Mouse (Mus musculus): Measurements from ENCODE around the gene Adamts12. TPM values are rescaled to one million over a fixed set of nuclear protein-coding genes. Genes with fewer than 3 reads are reported as not detected.

The Adamts12 gene
- total and polyA plus RNA-seq, 2 experiments from 2014 or later, result 0.58 to 5.4 TPM

GRCm38 (mm10) chr15:11190447-11190846 lies 125.9 kb downstream of the Adamts12 start:
- Histone ChIP-seq H3K36me3 (ENCODE audit: insufficient read depth) (no peaks in the 10 kb centered on the region), H3K4me3 (ENCODE audit: low read depth, low read length) (no peak overlapping the region), H3K9me3 (ENCODE audit: low read length) (no peaks in the 10 kb centered on the region), H3K9ac (no peak overlapping the region), H3K27me3 (ENCODE audit: insufficient read depth, low read length) (no peaks in the 10 kb centered on the region), H3K4me1 (ENCODE audit: insufficient read depth) (no peaks in the 10 kb centered on the region), H3K27ac (ENCODE audit: low read depth, low read length) (no peak overlapping the region), H3K4me2 (ENCODE audit: low read depth) (no peak overlapping the region)
- no peak for ATAC-seq
- WGBS, result 86% methylated on average over 4 of the region's 4 CpGs
- DNase-seq, result no peak
- TF ChIP-seq CTCF (IDR thresholded peaks at IDR 0.05; ENCODE audit: low read depth), result no peak

DNA sequence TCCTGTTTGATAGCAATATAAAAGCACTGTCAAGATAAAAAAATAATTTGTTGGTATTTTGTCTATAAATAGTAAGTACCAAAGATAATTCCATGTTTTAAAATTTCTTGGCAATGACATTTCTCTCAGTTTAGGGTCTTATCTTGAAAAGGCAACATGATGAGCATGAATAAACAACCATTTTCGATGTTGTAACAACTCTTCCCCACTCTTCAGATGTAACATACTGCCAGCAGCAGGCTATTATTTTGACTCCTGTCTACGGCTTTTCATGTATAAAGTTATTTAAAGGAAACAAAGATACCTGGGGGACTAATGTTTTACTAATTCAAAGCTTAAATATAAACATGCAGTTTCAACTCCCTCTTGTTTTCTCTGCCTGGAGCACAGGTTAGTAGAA lies 128.2 kb downstream of the Adamts12 start:
- H3K4me2 ChIP-seq (ENCODE audit: low read depth), result no peak overlapping the region
- no peaks in the 10 kb centered on the region for H3K9me3 ChIP-seq (ENCODE audit: low read length)
- H3K4me1 ChIP-seq (ENCODE audit: insufficient read depth), result no peaks in the 10 kb centered on the region
- H3K27ac ChIP-seq (ENCODE audit: low read depth, low read length), result no peak overlapping the region
- no peak for ATAC-seq
- H3K4me3 ChIP-seq (ENCODE audit: low read depth, low read length), result no peak overlapping the region
- H3K9ac ChIP-seq, result no peak overlapping the region
- DNase-seq, result no peak
- H3K36me3 ChIP-seq (ENCODE audit: insufficient read depth), result no peaks in the 10 kb centered on the region
- 79% methylated on average over 2 of the region's 2 CpGs for WGBS
- H3K27me3 ChIP-seq (ENCODE audit: insufficient read depth, low read length), result no peaks in the 10 kb centered on the region
- no peak for TF ChIP-seq CTCF (IDR thresholded peaks at IDR 0.05; ENCODE audit: low read depth)

- Histone ChIP-seq H3K4me3 (ENCODE audit: low read depth, low read length) (no peak overlapping the region), H3K9me3 (ENCODE audit: low read length) (no peaks in the 10 kb centered on the region), H3K9ac (no peak overlapping the region), H3K27ac (ENCODE audit: low read depth, low read length) (no peak overlapping the region), H3K27me3 (ENCODE audit: insufficient read depth, low read length) (no peaks in the 10 kb centered on the region), H3K4me1 (ENCODE audit: insufficient read depth) (no peaks in the 10 kb centered on the region), H3K36me3 (ENCODE audit: insufficient read depth) (no peaks in the 10 kb centered on the region), H3K4me2 (ENCODE audit: low read depth) (no peak overlapping the region)
- no peak for DNase-seq
- no peak for TF ChIP-seq CTCF (IDR thresholded peaks at IDR 0.05; ENCODE audit: low read depth)
- no peak; the same call in 1 of the 2 replicates for ATAC-seq
- WGBS, result 79% methylated on average over 6 of the region's 6 CpGs
These were observed 132.5 kb downstream of the Adamts12 start for GRCm38 (mm10) chr15:11197051-11197450.

DNA sequence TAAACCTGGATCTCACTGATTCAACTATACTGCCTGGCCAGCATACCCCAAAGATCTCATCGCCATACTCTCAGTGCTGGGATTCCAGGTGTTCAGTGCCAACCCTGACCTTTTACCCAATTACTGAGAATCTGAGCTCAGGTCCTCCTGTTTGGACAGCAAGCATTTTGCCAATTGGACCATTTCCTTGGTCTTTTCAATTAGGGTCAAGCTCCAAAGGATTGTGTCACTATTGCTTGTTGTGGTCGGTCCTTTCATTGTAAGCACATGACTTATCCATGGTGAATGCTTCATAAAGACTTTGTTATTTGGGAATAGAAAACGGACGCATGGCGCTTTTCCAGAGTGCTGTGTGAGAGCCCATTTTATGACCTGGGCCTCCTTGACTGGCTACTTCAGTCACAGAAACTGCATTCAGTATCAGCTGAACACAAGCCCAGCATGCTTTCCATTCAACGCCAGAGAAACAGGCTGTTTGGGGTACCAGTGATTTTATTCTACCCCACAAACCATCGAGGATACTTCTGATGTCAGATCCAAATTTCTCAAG lies 133.7 kb downstream of the Adamts12 start:
- Histone ChIP-seq H3K36me3 (ENCODE audit: insufficient read depth) (no peaks in the 10 kb centered on the region), H3K9me3 (ENCODE audit: low read length) (no peaks in the 10 kb centered on the region), H3K27ac (ENCODE audit: low read depth, low read length) (no peak overlapping the region), H3K9ac (no peak overlapping the region), H3K4me3 (ENCODE audit: low read depth, low read length) (no peak overlapping the region), H3K4me2 (ENCODE audit: low read depth) (no peak overlapping the region), H3K27me3 (ENCODE audit: insufficient read depth, low read length) (no peaks in the 10 kb centered on the region), H3K4me1 (ENCODE audit: insufficient read depth) (no peaks in the 10 kb centered on the region)
- DNase-seq (no peak), ATAC-seq (no peak; the same call in 1 of the 2 replicates)
- 54% methylated on average over 7 of the region's 7 CpGs for WGBS
- no peak for TF ChIP-seq CTCF (IDR thresholded peaks at IDR 0.05; ENCODE audit: low read depth)

DNA sequence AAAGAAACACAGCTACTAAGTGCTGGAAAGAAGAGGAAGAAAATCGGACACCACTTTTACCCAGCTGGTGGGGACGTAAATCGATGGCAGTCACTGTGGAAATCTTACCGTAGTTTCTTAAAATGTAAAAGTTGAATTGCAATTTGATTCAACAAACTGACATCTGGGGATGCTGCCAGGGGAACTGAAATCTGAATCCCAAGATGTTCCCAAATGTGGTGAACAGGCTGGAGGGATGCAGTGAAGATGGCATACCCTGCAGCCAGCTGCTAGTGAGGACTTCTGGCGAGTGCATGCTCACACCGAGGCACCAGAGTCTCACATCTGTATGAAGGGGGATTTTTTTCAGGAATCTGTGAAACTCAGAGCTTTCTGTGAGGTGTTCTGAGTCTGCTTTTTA lies 138.5 kb downstream of the Adamts12 start:
- no peaks in the 10 kb centered on the region for H3K27me3 ChIP-seq (ENCODE audit: insufficient read depth, low read length)
- no peaks in the 10 kb centered on the region for H3K4me1 ChIP-seq (ENCODE audit: insufficient read depth)
- H3K4me2 ChIP-seq (ENCODE audit: low read depth), result no peak overlapping the region
- ATAC-seq (no peak; the same call in 1 of the 2 replicates), DNase-seq (no peak)
- H3K4me3 ChIP-seq (ENCODE audit: low read depth, low read length), result no peak overlapping the region
- H3K27ac ChIP-seq (ENCODE audit: low read depth, low read length), result no peak overlapping the region
- no peaks in the 10 kb centered on the region for H3K9me3 ChIP-seq (ENCODE audit: low read length)
- no peak for TF ChIP-seq CTCF (IDR thresholded peaks at IDR 0.05; ENCODE audit: low read depth)
- H3K36me3 ChIP-seq (ENCODE audit: insufficient read depth), result no peaks in the 10 kb centered on the region
- H3K9ac ChIP-seq, result no peak overlapping the region
- WGBS, result 72% methylated on average over 6 of the region's 6 CpGs

- Histone ChIP-seq H3K9ac (no peak overlapping the region), H3K4me2 (ENCODE audit: low read depth) (no peak overlapping the region), H3K27ac (ENCODE audit: low read depth, low read length) (no peak overlapping the region), H3K27me3 (ENCODE audit: insufficient read depth, low read length) (no peaks in the 10 kb centered on the region), H3K36me3 (ENCODE audit: insufficient read depth) (no peaks in the 10 kb centered on the region), H3K4me3 (ENCODE audit: low read depth, low read length) (no peak overlapping the region), H3K9me3 (ENCODE audit: low read length) (no peaks in the 10 kb centered on the region), H3K4me1 (ENCODE audit: insufficient read depth) (no peaks in the 10 kb centered on the region)
- ATAC-seq, result no peak
- WGBS, result 82% methylated on average over 3 of the region's 3 CpGs
- TF ChIP-seq CTCF (IDR thresholded peaks at IDR 0.05; ENCODE audit: low read depth), result no peak
- DNase-seq, result no peak
These were observed 140.3 kb downstream of the Adamts12 start for GRCm38 (mm10) chr15:11204934-11205333.

- WGBS, result 90% methylated on average over 6 of the region's 6 CpGs
These were observed 146.4 kb downstream of the Adamts12 start for GRCm38 (mm10) chr15:11210976-11211375.

More at GRCm38 (mm10) chr15:11210976-11211375, 146.4 kb downstream of the Adamts12 start:
- TF ChIP-seq CTCF (IDR thresholded peaks at IDR 0.05; ENCODE audit: low read depth), result no peak
- H3K27ac ChIP-seq (ENCODE audit: low read depth, low read length), result no peak overlapping the region
- H3K9me3 ChIP-seq (ENCODE audit: low read length), result no peaks in the 10 kb centered on the region
- DNase-seq (no peak), ATAC-seq (no peak)
- no peaks in the 10 kb centered on the region for H3K27me3 ChIP-seq (ENCODE audit: insufficient read depth, low read length)
- no peak overlapping the region for H3K4me3 ChIP-seq (ENCODE audit: low read depth, low read length)
- no peak overlapping the region for H3K4me2 ChIP-seq (ENCODE audit: low read depth)
- H3K4me1 ChIP-seq (ENCODE audit: insufficient read depth), result no peaks in the 10 kb centered on the region
- no peaks in the 10 kb centered on the region for H3K36me3 ChIP-seq (ENCODE audit: insufficient read depth)
- no peak overlapping the region for H3K9ac ChIP-seq
